Mouse (Mus musculus) CH12.LX (cell line): Measurements from ENCODE around the gene Zbtb8os. TPM values are rescaled to one million over a fixed set of nuclear protein-coding genes. Genes with fewer than 3 reads are reported as not detected.

Experiments
- DNase-seq: peaks from one replicate; pipeline ENCODE4 v3.0.0-alpha.2; 2013; ENCODE audit errors: extremely low read depth
- H3K27ac ChIP-seq: 2 replicates; pipeline ENCODE4 v1.5.1; 2012; ENCODE audit warnings: low read depth, mild to moderate bottlenecking, control low read depth, moderate library complexity; ENCODE audit not compliant: insufficient read depth
- H3K27me3 ChIP-seq: replicated peaks from 2 replicates; pipeline ENCODE3; 2012; ENCODE audit warnings: inconsistent platforms
- H3K36me3 ChIP-seq, 2 experiments: replicated peaks in 1 of 2; 2 replicates each; pipeline versions ENCODE3 to v1.6.1; 2012; ENCODE audit warnings: inconsistent platforms in 1 of 2, low read length in 1 of 2, mild to moderate bottlenecking in 1 of 2, mixed read lengths in 1 of 2, moderate library complexity in 1 of 2; ENCODE audit not compliant: control insufficient read depth in 1 of 2, insufficient read depth in 1 of 2
- H3K4me1 ChIP-seq, 2 experiments: 2 replicates each; pipeline ENCODE4 v1.6.1; 2012; ENCODE audit warnings: inconsistent platforms in 1 of 2, moderate library complexity in 1 of 2; ENCODE audit not compliant: insufficient read depth in 2 of 2, control insufficient read depth in 1 of 2
- H3K4me2 ChIP-seq: 2 replicates; pipeline ENCODE4 v1.6.1; 2012; ENCODE audit warnings: low read depth, mild to moderate bottlenecking, control low read depth; ENCODE audit not compliant: poor library complexity, insufficient read depth, severe bottlenecking
- H3K4me3 ChIP-seq, 3 experiments: fragments of 150-350 bp in 1 of 3; sonication (generic) in 1 of 3; replicated peaks in 1 of 3; 2 replicates each; pipeline versions ENCODE3 to v1.5.1; 2011 to 2012; ENCODE audit warnings: low read depth in 2 of 3, low read length in 2 of 3, mild to moderate bottlenecking in 2 of 3, moderate library complexity in 2 of 3, control low read depth in 1 of 3, improper control_type of control experiment in 1 of 3, inconsistent platforms in 1 of 3, mixed read lengths in 1 of 3; ENCODE audit not compliant: poor library complexity in 1 of 3
- H3K79me2 ChIP-seq: replicated peaks from 2 replicates; pipeline ENCODE4 v1.6.1; 2012; ENCODE audit warnings: mild to moderate bottlenecking, moderate library complexity; ENCODE audit not compliant: control insufficient read depth, poor library complexity, insufficient read depth, severe bottlenecking; ENCODE audit errors: extremely low read depth
- H3K9ac ChIP-seq: 2 replicates; pipeline ENCODE4 v1.6.1; 2012; ENCODE audit warnings: low read depth, mild to moderate bottlenecking, control low read depth, moderate library complexity; ENCODE audit not compliant: insufficient read depth
- H3K9me3 ChIP-seq: replicated peaks from 2 replicates; pipeline ENCODE3; 2012; ENCODE audit warnings: low read length, inconsistent platforms, mixed read lengths
- BHLHE40 ChIP-seq: IDR thresholded peaks from 2 replicates; pipeline ENCODE4 v1.6.1; 2011; ENCODE audit warnings: mild to moderate bottlenecking, low read depth, low read length, improper control_type of control experiment
- CHD2 ChIP-seq: IDR thresholded peaks from 2 replicates; pipeline ENCODE4 v1.6.1; 2011; ENCODE audit warnings: low read length, improper control_type of control experiment
- CTCF ChIP-seq, 2 experiments: IDR thresholded peaks in 1 of 2; conservative IDR thresholded peaks in 1 of 2; 2 replicates each; pipeline ENCODE4 v1.5.1; 2011 to 2012; ENCODE audit warnings: low read depth in 2 of 2, low read length in 2 of 2, improper control_type of control experiment in 1 of 2, inconsistent platforms in 1 of 2, mild to moderate bottlenecking in 1 of 2, moderate library complexity in 1 of 2
- E2F4 ChIP-seq: IDR thresholded peaks from 2 replicates; pipeline ENCODE4 v1.6.1; 2011; ENCODE audit warnings: low read depth, low read length, improper control_type of control experiment; ENCODE audit not compliant: insufficient replicate concordance
- HCFC1 ChIP-seq: IDR thresholded peaks from 2 replicates; pipeline ENCODE4 v1.6.1; 2012; ENCODE audit warnings: low read depth, mild to moderate bottlenecking, inconsistent platforms, low read length, improper control_type of control experiment
- JUND ChIP-seq: conservative IDR thresholded peaks from 2 replicates; pipeline ENCODE4 v1.6.1; 2011; ENCODE audit warnings: low read depth, low read length, improper control_type of control experiment
- KAT2A ChIP-seq: IDR thresholded peaks from 2 replicates; pipeline ENCODE4 v1.6.1; 2012; ENCODE audit warnings: low read length, improper control_type of control experiment, inconsistent platforms; ENCODE audit not compliant: insufficient replicate concordance
- MAZ ChIP-seq: IDR thresholded peaks from 2 replicates; pipeline ENCODE4 v1.6.1; 2012; ENCODE audit warnings: low read depth, mild to moderate bottlenecking, inconsistent platforms, low read length, improper control_type of control experiment, moderate library complexity
- MEF2A ChIP-seq: IDR thresholded peaks from 2 replicates; pipeline ENCODE4 v1.6.1; 2014; ENCODE audit warnings: low read depth, mild to moderate bottlenecking, inconsistent platforms, low read length, improper control_type of control experiment, borderline replicate concordance
- NELFE ChIP-seq: IDR thresholded peaks from 2 replicates; pipeline ENCODE4 v1.6.1; 2011; ENCODE audit warnings: low read depth, low read length, improper control_type of control experiment
- RAD21 ChIP-seq: IDR thresholded peaks from 2 replicates; pipeline ENCODE4 v1.6.1; 2011; ENCODE audit warnings: low read depth, mild to moderate bottlenecking, low read length, improper control_type of control experiment, moderate library complexity
- SMC3 ChIP-seq: IDR thresholded peaks from 2 replicates; pipeline ENCODE4 v1.6.1; 2011; ENCODE audit warnings: low read depth, low read length, improper control_type of control experiment
- TCF12 ChIP-seq: IDR thresholded peaks from 2 replicates; pipeline ENCODE4 v1.6.1; 2014; ENCODE audit warnings: low read depth, mild to moderate bottlenecking, inconsistent platforms, low read length, improper control_type of control experiment
- UBTF ChIP-seq: IDR thresholded peaks from 2 replicates; pipeline ENCODE4 v1.6.1; 2012; ENCODE audit warnings: low read depth, mild to moderate bottlenecking, inconsistent platforms, low read length, improper control_type of control experiment, moderate library complexity
- USF2 ChIP-seq: conservative IDR thresholded peaks from 2 replicates; pipeline ENCODE4 v1.6.1; 2011; ENCODE audit warnings: low read depth, low read length, improper control_type of control experiment
- ZKSCAN1 ChIP-seq: IDR thresholded peaks from 2 replicates; pipeline ENCODE4 v1.6.1; 2012; ENCODE audit warnings: low read depth, inconsistent platforms, low read length, improper control_type of control experiment, borderline replicate concordance
- dilution Hi-C: fragments of 300-500 bp; cut with MboI; formaldehyde crosslinking; loops from 2 replicates; pipeline ENCODE4 v1.14.3; 2020; ENCODE audit warnings: low sequenced_read_pairs; ENCODE audit not compliant: extremely low pct_unique_long_range_greater_than_20kb, extremely low pct_ligation_motif_present
- in situ Hi-C: fragments of 300-500 bp; cut with MboI; formaldehyde crosslinking; loops from 3 replicates; pipeline ENCODE4 v1.14.3; 2019; ENCODE audit warnings: low sequenced_read_pairs, low pct_ligation_motif_present, low pct_unique_long_range_greater_than_20kb, mixed read lengths
- polyA plus RNA-seq: library from polyadenylated mRNA; unstranded; fragments of >175 nt; gene quantifications from 2 replicates; pipeline ENCODE4 v1.2.1, GENCODE M21; 2012; ENCODE audit warnings: low read depth; ENCODE audit not compliant: insufficient read length
- total RNA-seq, 2 experiments: library from RNA; depleted of rRNA; stranded (reverse); fragments of 300-350 nt in 1 of 2; fragments of >200 nt in 1 of 2; gene quantifications; 2 replicates each; pipeline ENCODE4 v1.2.3; 2012 to 2014

Zbtb8os gene
- total and polyA plus RNA-seq, 3 experiments = 104 to 135 (median 134) TPM

GRCm38 (mm10) chr4:129332846-129333245, 2.6 kb upstream of the Zbtb8os start:
- H3K4me1 ChIP-seq = peaks cover 7 to 49% of the 10 kb centered on the region in 2 experiments; a peak in 3 of 4 replicates
- TF ChIP-seq RAD21 = no peak
- TF ChIP-seq JUND = no peak
- TF ChIP-seq CTCF (conservative IDR thresholded peaks at IDR 0.05 in 1 of 2, IDR thresholded peaks at IDR 0.05 in 1 of 2; ENCODE audit: low read depth in 2 of 2, low read length in 2 of 2) = no peak
- TF ChIP-seq MEF2A = no peak
- no peak for TF ChIP-seq UBTF
- no peak for TF ChIP-seq E2F4
- TF ChIP-seq CHD2 = no peak
- no peak for TF ChIP-seq SMC3
- no peak for TF ChIP-seq BHLHE40
- no peak for TF ChIP-seq KAT2A
- TF ChIP-seq USF2 = no peak
- no peak for TF ChIP-seq TCF12
- TF ChIP-seq MAZ = no peak
- no peak for TF ChIP-seq HCFC1
- no peak for TF ChIP-seq NELFE
- H3K4me2 ChIP-seq = 0 out of 2 replicates have a peak overlapping the region, but pooled peaks have one; percentile 55
- no peak overlapping the region for H3K4me3 ChIP-seq
- H3K9ac ChIP-seq = no peak overlapping the region; the same call in 1 of the 2 replicates
- peaks cover 37 to 49% of the 10 kb centered on the region in 2 experiments for H3K36me3 ChIP-seq
- in situ Hi-C loops (no loop called here), dilution Hi-C loops (no loop called here)
- no peak overlapping the region for H3K27ac ChIP-seq
- H3K27me3 ChIP-seq = no peaks in the 10 kb centered on the region
- peaks cover 69% of the 10 kb centered on the region for H3K79me2 ChIP-seq
- no peak for DNase-seq
- no peaks in the 10 kb centered on the region for H3K9me3 ChIP-seq

- dilution Hi-C loops = no loop called here
- Histone ChIP-seq H3K4me2 (peak overlapping the region; percentile 5; the same call in 1 of the 2 replicates), H3K4me3 (peak overlapping the region; percentile 82 to 97 (median 90)), H3K9ac (peak overlapping the region; percentile 87)
- no peak for DNase-seq
- TF ChIP-seq UBTF (peak; percentile 92), ZKSCAN1 (no peak)
- TF ChIP-seq, all 38 proteins: peak for 1
- Histone ChIP-seq H3K27me3 (no peaks in the 10 kb centered on the region), H3K27ac (peak overlapping the region; percentile 86), H3K4me1 (peaks cover 7 to 58% of the 10 kb centered on the region in 2 experiments; a peak in 3 of 4 replicates), H3K79me2 (peaks cover 68% of the 10 kb centered on the region), H3K9me3 (no peaks in the 10 kb centered on the region), H3K36me3 (peaks cover 30 to 47% of the 10 kb centered on the region in 2 experiments)
- in situ Hi-C loops = no loop called here
Measured at GRCm38 (mm10) chr4:129334677-129335215, 749 bp upstream of the Zbtb8os start.
